Mouse (Mus musculus) CH12F3 (cell line): ENCODE results near the gene Rnf4.

Source experiments
- in situ Hi-C: fragments of 300-500 bp; cut with MboI; formaldehyde crosslinking; loops from 2 replicates; pipeline ENCODE4 v1.14.3; 2020; ENCODE audit warnings: low sequenced_read_pairs

The Rnf4 gene

DNA sequence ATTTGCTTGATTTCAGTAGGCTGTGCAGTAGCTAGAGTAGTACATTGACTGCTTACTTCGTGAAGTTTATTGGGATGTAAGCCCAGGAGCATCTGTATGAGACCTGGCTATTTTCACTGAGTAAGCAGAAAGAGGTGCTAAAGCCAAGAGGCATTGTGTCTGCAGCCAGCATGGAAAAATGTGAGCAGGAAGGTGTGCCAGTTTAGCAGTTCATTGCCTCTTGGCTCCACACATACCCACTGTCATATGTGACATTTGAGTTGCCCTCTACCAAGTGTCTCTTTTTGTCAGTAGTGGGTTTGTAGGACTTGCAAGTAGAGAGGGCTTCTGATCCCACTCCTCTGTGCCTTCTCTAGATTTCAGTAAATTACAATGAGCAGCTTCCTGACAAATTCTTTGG lies 62.2 kb downstream of the Rnf4 start:
- in situ Hi-C loops, result no loop called here
